Mouse (Mus musculus) brain, embryonic 14.5 days (tissue): Measurements from ENCODE around the gene Nfic.

ENCODE experiments used
- CTCF ChIP-seq: fragments of 200-500 bp; IDR thresholded peaks from 2 replicates; pipeline ENCODE4 v1.5.1; 2012; ENCODE audit warnings: inconsistent platforms, mild to moderate bottlenecking, moderate library complexity, borderline replicate concordance; ENCODE audit not compliant: insufficient read depth, insufficient read length; ENCODE audit errors: extremely low read depth
- POLR2A ChIP-seq: fragments of 200-500 bp; IDR thresholded peaks from 2 replicates; pipeline ENCODE4 v1.6.1; 2012; ENCODE audit warnings: mild to moderate bottlenecking, inconsistent platforms, borderline replicate concordance; ENCODE audit not compliant: poor library complexity, insufficient read depth, insufficient read length, severe bottlenecking; ENCODE audit errors: extremely low read depth

DNA sequence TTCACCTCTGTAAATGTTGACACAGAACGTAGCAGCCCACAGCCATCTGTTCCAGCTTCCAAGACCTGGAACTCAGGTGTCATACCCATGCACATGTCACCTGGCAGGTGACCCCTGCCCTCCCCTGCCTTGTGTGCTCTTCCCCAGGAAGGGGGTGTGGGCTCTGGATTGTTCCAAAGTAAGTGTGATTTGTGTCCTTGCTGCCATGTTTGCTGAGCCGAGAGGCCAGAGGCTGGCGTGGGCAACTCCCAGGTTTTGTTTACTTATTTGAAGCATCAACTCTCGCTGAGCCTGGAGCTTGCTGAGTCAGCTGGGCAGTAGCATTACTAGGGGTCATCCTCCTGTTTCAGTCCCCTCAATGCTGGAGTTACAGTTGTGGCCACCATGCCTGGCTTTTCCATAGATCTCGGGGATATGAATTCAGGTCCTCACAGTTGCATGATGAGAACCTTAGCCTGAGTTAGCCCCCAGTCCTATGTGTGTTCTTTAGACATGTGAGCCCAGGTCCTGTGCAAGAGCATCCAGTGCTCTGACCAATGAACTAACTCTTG lies 66.9 kb downstream of the Nfic start, which contains the start of gene Gm48552:
- TF ChIP-seq CTCF (no peak), POLR2A (no peak)
